Mouse (Mus musculus) midbrain, postnatal 0 days (tissue): ENCODE results near the gene Camk2n1. TPM values are rescaled to one million over a fixed set of nuclear protein-coding genes. Genes with fewer than 3 reads are reported as not detected.
A peak's percentile ranks its signal among the peaks of the same experiment; 100 is the strongest.

ENCODE experiments used
- ATAC-seq: fragments of 200-750 bp; cut with Nextera tagmentation; 2 replicates; pipeline ENCODE4 v1.8.0; 2017; ENCODE audit warnings: moderate number of reproducible peaks, mild to moderate bottlenecking, moderate TSS enrichment, moderate library complexity; ENCODE audit not compliant: low FRiP score
- DNase-seq: peaks from one replicate; pipeline ENCODE4 v3.0.0-alpha.2; 2015; ENCODE audit warnings: low spot score
- H3K27ac ChIP-seq: fragments of 300-500 bp; sonication (generic); 2 replicates; pipeline ENCODE4 v1.5.1; 2014; ENCODE audit warnings: low read depth, mild to moderate bottlenecking, low read length, mixed read lengths
- H3K27me3 ChIP-seq: fragments of 300-500 bp; sonication (generic); 2 replicates; pipeline ENCODE4 v1.6.1; 2014; ENCODE audit warnings: low read length, control low read depth, mixed read lengths; ENCODE audit not compliant: insufficient read depth
- H3K36me3 ChIP-seq: fragments of 300-500 bp; sonication (generic); 2 replicates; pipeline ENCODE4 v1.6.1; 2014; ENCODE audit warnings: low read length, control low read depth, mixed read lengths; ENCODE audit not compliant: insufficient read depth
- H3K4me1 ChIP-seq: fragments of 300-500 bp; sonication (generic); 2 replicates; pipeline ENCODE4 v1.6.1; 2014; ENCODE audit warnings: mild to moderate bottlenecking, control low read depth, antibody characterized with exemption, low read length, mixed read lengths; ENCODE audit not compliant: insufficient read depth
- H3K4me2 ChIP-seq: fragments of 300-500 bp; sonication (generic); 2 replicates; pipeline ENCODE4 v1.6.1; 2014; ENCODE audit warnings: low read depth, mild to moderate bottlenecking, low read length, mixed read lengths; ENCODE audit not compliant: poor library complexity, severe bottlenecking
- H3K4me3 ChIP-seq: fragments of 300-500 bp; sonication (generic); 2 replicates; pipeline ENCODE4 v1.5.1; 2014; ENCODE audit warnings: low read depth, mild to moderate bottlenecking, low read length, moderate library complexity
- H3K9ac ChIP-seq: fragments of 300-500 bp; sonication (generic); replicated peaks from 2 replicates; pipeline ENCODE4 v1.6.1; 2014; ENCODE audit warnings: mild to moderate bottlenecking, low read length, moderate library complexity, mixed read lengths; ENCODE audit not compliant: poor library complexity, severe bottlenecking
- H3K9me3 ChIP-seq: fragments of 300-500 bp; sonication (generic); 2 replicates; pipeline ENCODE4 v1.6.1; 2016; ENCODE audit warnings: low read length, control low read depth
- CTCF ChIP-seq: IDR thresholded peaks from 2 replicates; pipeline ENCODE4 v1.5.1; 2016; ENCODE audit warnings: antibody characterized with exemption, mild to moderate bottlenecking
- WGBS: fragments of 180-500 bp; shearing (Covaris S2); extraction: QIAGEN DNeasy Blood & Tissue Kit; methylation state at CpG from one replicate; pipeline ENCODE4 v1.1.7; 2014; 5-methylcytosine and 5-hydroxymethylcytosine counted together
- polyA plus RNA-seq: library from polyadenylated mRNA; unstranded; fragments of >200 nt; fragmentation: Nextera tagmentation; extraction: Ambion mirVana; gene quantifications from 2 replicates; pipeline ENCODE4 v1.2.1, GENCODE M21; 2015
- total RNA-seq: library from RNA; depleted of rRNA; stranded (reverse); fragments of >200 nt; gene quantifications from 2 replicates; pipeline ENCODE4 v1.2.3, GENCODE M21; 2014

Camk2n1 gene
- total and polyA plus RNA-seq, 2 experiments from 2014 or later: 29.2 to 50.9 TPM

GRCm38 (mm10) chr4:138465446-138465845 lies 11.3 kb downstream of the Camk2n1 start:
- Histone ChIP-seq H3K27me3 (no peaks in the 10 kb centered on the region), H3K4me1 (peaks cover 28% of the 10 kb centered on the region; the same call in 1 of the 2 replicates), H3K36me3 (no peaks in the 10 kb centered on the region), H3K9ac (no peak overlapping the region), H3K27ac (no peak overlapping the region), H3K4me2 (no peak overlapping the region), H3K4me3 (no peak overlapping the region), H3K9me3 (no peaks in the 10 kb centered on the region)
- WGBS: 48% methylated on average over 8 of the region's 8 CpGs
- DNase-seq (no peak), ATAC-seq (no peak)
- no peak for TF ChIP-seq CTCF

- Histone ChIP-seq H3K4me3 (no peak overlapping the region), H3K36me3 (no peaks in the 10 kb centered on the region), H3K4me1 (peaks cover 28% of the 10 kb centered on the region; the same call in 1 of the 2 replicates), H3K9me3 (no peaks in the 10 kb centered on the region), H3K9ac (no peak overlapping the region), H3K4me2 (no peak overlapping the region), H3K27me3 (no peaks in the 10 kb centered on the region), H3K27ac (no peak overlapping the region)
- ATAC-seq: no peak
- DNase-seq: no peak
- 72% methylated on average over 6 of the region's 6 CpGs for WGBS
- TF ChIP-seq CTCF: peak; percentile 40
Observed at GRCm38 (mm10) chr4:138466690-138467089, 12.6 kb downstream of the Camk2n1 start.

- Histone ChIP-seq H3K36me3 (no peaks in the 10 kb centered on the region), H3K4me1 (peaks cover 28% of the 10 kb centered on the region; the same call in 1 of the 2 replicates), H3K27ac (no peak overlapping the region), H3K27me3 (no peaks in the 10 kb centered on the region), H3K9me3 (no peaks in the 10 kb centered on the region), H3K4me2 (no peak overlapping the region), H3K9ac (no peak overlapping the region), H3K4me3 (no peak overlapping the region)
- TF ChIP-seq CTCF: no peak
- no peak for ATAC-seq
- 89% methylated on average over 5 of the region's 5 CpGs for WGBS
- DNase-seq: no peak
Observed at GRCm38 (mm10) chr4:138467451-138467850, 13.3 kb downstream of the Camk2n1 start.

GRCm38 (mm10) chr4:138469080-138469479 lies 15.0 kb downstream of the Camk2n1 start:
- Histone ChIP-seq H3K4me1 (peaks cover 14% of the 10 kb centered on the region; the same call in 1 of the 2 replicates), H3K27ac (no peak overlapping the region), H3K9ac (no peak overlapping the region), H3K36me3 (no peaks in the 10 kb centered on the region), H3K4me2 (no peak overlapping the region), H3K4me3 (no peak overlapping the region), H3K27me3 (no peaks in the 10 kb centered on the region), H3K9me3 (no peaks in the 10 kb centered on the region)
- WGBS: 9% methylated on average over 7 of the region's 7 CpGs
- no peak for ATAC-seq
- no peak for DNase-seq
- TF ChIP-seq CTCF: no peak

GRCm38 (mm10) chr4:138471241-138471640 lies 17.1 kb downstream of the Camk2n1 start:
- no peak overlapping the region for H3K9ac ChIP-seq
- no peaks in the 10 kb centered on the region for H3K9me3 ChIP-seq
- no peak for TF ChIP-seq CTCF
- no peak overlapping the region for H3K27ac ChIP-seq
- 61% methylated on average over 7 of the region's 7 CpGs for WGBS
- DNase-seq (no peak), ATAC-seq (no peak)
- H3K4me3 ChIP-seq: no peak overlapping the region
- H3K4me1 ChIP-seq: peaks cover 3% of the 10 kb centered on the region; the same call in 1 of the 2 replicates
- no peak overlapping the region for H3K4me2 ChIP-seq
- H3K36me3 ChIP-seq: no peaks in the 10 kb centered on the region
- H3K27me3 ChIP-seq: no peaks in the 10 kb centered on the region

GRCm38 (mm10) chr4:138479595-138479994 lies 25.5 kb downstream of the Camk2n1 start:
- 81% methylated on average over 7 of the region's 7 CpGs for WGBS
- no peak overlapping the region for H3K9ac ChIP-seq
- DNase-seq (no peak), ATAC-seq (no peak)
- no peak overlapping the region for H3K4me2 ChIP-seq
- H3K36me3 ChIP-seq: no peaks in the 10 kb centered on the region
- no peak overlapping the region for H3K4me3 ChIP-seq
- no peaks in the 10 kb centered on the region for H3K9me3 ChIP-seq
- no peaks in the 10 kb centered on the region for H3K4me1 ChIP-seq
- no peak overlapping the region for H3K27ac ChIP-seq
- TF ChIP-seq CTCF: no peak
- no peaks in the 10 kb centered on the region for H3K27me3 ChIP-seq
